Comparison of ENCODE assay signal across 25 mouse cellular contexts in genomic region chr2:131088581-131088980, GRCm38 (mm10). TPM values are rescaled to one million over a fixed set of nuclear protein-coding genes. Genes with fewer than 3 reads are reported as not detected.
A peak's percentile ranks its signal among the peaks of the same experiment; 100 is the strongest.
DNase-seq lines count a peak whose midpoint lies in the region; ATAC-seq and TF ChIP-seq lines count a peak whose summit lies in the region.
"Had no signal": no experiment of that assay in that cellular context is flagged by ENCODE, and none has a peak within 500 bp of the region (broad histone marks: within the 10 kb centered on the region; RNA-seq: fewer than 3 reads in every experiment).

No protein-coding gene starts in this region.

- TF ChIP-seq CTCF in bone marrow macrophage, adult 2 months (IDR thresholded peaks at IDR 0.05; ENCODE audit: low read depth, low read length): no peak

- no peaks in the 10 kb centered on the region for H3K27me3 ChIP-seq in heart, embryonic 16.5 days (ENCODE audit: control insufficient read depth, insufficient read depth, low read length)
- no peaks in the 10 kb centered on the region for H3K27me3 ChIP-seq in lung, embryonic 15.5 days
- H3K27me3 ChIP-seq: embryonic facial prominence, embryonic 13.5 days; forebrain, embryonic 13.5 days; hindbrain, embryonic 15.5 days had no signal

- DNase-seq in heart, postnatal 25 days (ENCODE audit: low spot score): no peak
- no peak for DNase-seq in lung, postnatal 10 days
- no peak for DNase-seq in right cerebral cortex, postnatal 25 days
- DNase-seq: adrenal gland, adult 2 months; adrenal gland, postnatal 36 days; cerebellum, adult 18-20 months; cerebellum, adult 9-11 months; cerebellum, postnatal 36 days; forebrain, postnatal 0 days; heart, postnatal 10 days had no signal

- H3K4me1 ChIP-seq in heart, embryonic 16.5 days (ENCODE audit: control insufficient read depth, insufficient read depth, low read length): no peaks in the 10 kb centered on the region
- peaks cover 8% of the 10 kb centered on the region for H3K4me1 ChIP-seq in lung, embryonic 15.5 days
- peaks cover 78% of the 10 kb centered on the region for H3K4me1 ChIP-seq in bone marrow macrophage, adult 2 months (ENCODE audit: control insufficient read depth, insufficient read depth, low read length)
- H3K4me1 ChIP-seq: forebrain, embryonic 13.5 days; heart, embryonic 13.5 days; hindbrain, embryonic 15.5 days had no signal

- H3K9me3 ChIP-seq in heart, embryonic 16.5 days (replicated peaks; ENCODE audit: control insufficient read depth, low read length): no peaks in the 10 kb centered on the region
- no peaks in the 10 kb centered on the region for H3K9me3 ChIP-seq in lung, embryonic 15.5 days
- H3K9me3 ChIP-seq: embryonic facial prominence, embryonic 13.5 days; forebrain, embryonic 13.5 days; heart, embryonic 13.5 days; hindbrain, embryonic 15.5 days had no signal

- WGBS in heart, embryonic 16.5 days: 75% methylated on average over 4 of the region's 4 CpGs
- 58% methylated on average over 4 of the region's 4 CpGs for WGBS in lung, embryonic 15.5 days
- WGBS in macrophage (ENCODE audit: missing documents): 92% methylated on average over 3 of the region's 4 CpGs

- H3K9ac ChIP-seq in heart, embryonic 16.5 days (ENCODE audit: low read length): no peak overlapping the region
- no peak overlapping the region for H3K9ac ChIP-seq in lung, embryonic 15.5 days
- H3K9ac ChIP-seq: embryonic facial prominence, embryonic 13.5 days; forebrain, embryonic 13.5 days; forebrain, postnatal 0 days; heart, embryonic 13.5 days; hindbrain, embryonic 15.5 days had no signal

- no peaks in the 10 kb centered on the region for H3K36me3 ChIP-seq in heart, embryonic 16.5 days (ENCODE audit: control insufficient read depth, insufficient read depth)
- H3K36me3 ChIP-seq in lung, embryonic 15.5 days: no peaks in the 10 kb centered on the region
- H3K36me3 ChIP-seq in macrophage (ENCODE audit: inconsistent target): peaks cover 13% of the 10 kb centered on the region; the same call in 1 of the 2 replicates
- H3K36me3 ChIP-seq: embryonic facial prominence, embryonic 13.5 days; heart, embryonic 13.5 days; hindbrain, embryonic 15.5 days had no signal

- peaks cover 28% of the 10 kb centered on the region for H3K79me2 ChIP-seq in macrophage (ENCODE audit: inconsistent target)

- H3K4me3 ChIP-seq in heart, embryonic 16.5 days (ENCODE audit: low read length): no peak overlapping the region
- no peak overlapping the region for H3K4me3 ChIP-seq in lung, embryonic 15.5 days
- no peak overlapping the region for H3K4me3 ChIP-seq in bone marrow macrophage, adult 2 months (ENCODE audit: insufficient read depth, low read length)
- no peak overlapping the region for H3K4me3 ChIP-seq in macrophage (ENCODE audit: inconsistent target)
- H3K4me3 ChIP-seq: embryonic facial prominence, embryonic 13.5 days; forebrain, embryonic 13.5 days; heart, embryonic 13.5 days; hindbrain, embryonic 15.5 days had no signal

- 0 out of 2 replicates have a peak overlapping the region, but pooled peaks have one; percentile 7 for H3K27ac ChIP-seq in heart, embryonic 16.5 days (ENCODE audit: low read length)
- 0 out of 2 replicates have a peak overlapping the region, but pooled peaks have one; percentile 12 for H3K27ac ChIP-seq in lung, embryonic 15.5 days
- H3K27ac ChIP-seq in bone marrow macrophage, adult 2 months (ENCODE audit: insufficient read depth, low read depth, low read length): peak overlapping the region; percentile 96
- peak overlapping the region; percentile 100 for H3K27ac ChIP-seq in macrophage
- H3K27ac ChIP-seq: embryonic facial prominence, embryonic 13.5 days; forebrain, embryonic 13.5 days; heart, embryonic 13.5 days; hindbrain, embryonic 15.5 days had no signal

- TF ChIP-seq POLR2A in bone marrow macrophage, adult 2 months (IDR thresholded peaks at IDR 0.05; ENCODE audit: borderline replicate concordance, low read depth, low read length): no peak

- no peak for ATAC-seq in heart, embryonic 16.5 days (replicated peaks; ENCODE audit: extremely low read depth, insufficient read depth, low FRiP score)
- no peak for ATAC-seq in lung, embryonic 15.5 days (ENCODE audit: borderline replicate concordance, extremely low read depth, low FRiP score, low TSS enrichment)
- ATAC-seq: forebrain, embryonic 13.5 days; forebrain, postnatal 0 days; intestine, embryonic 16.5 days had no signal

- H3K4me2 ChIP-seq in heart, embryonic 16.5 days (ENCODE audit: low read depth, low read length): no peak overlapping the region
- no peak overlapping the region for H3K4me2 ChIP-seq in lung, embryonic 15.5 days
- H3K4me2 ChIP-seq: embryonic facial prominence, embryonic 13.5 days; forebrain, embryonic 13.5 days; heart, embryonic 13.5 days; hindbrain, embryonic 15.5 days had no signal

- intact Hi-C loops in heart, postnatal 25 days (cut with DNase I): no loop called here

RNA-seq across cellular contexts. Expression of gene Siglec1, which starts 2.0 kb away (rescaled TPM):
- polyA plus RNA-seq in heart, embryonic 16.5 days (2015; fragmentation: Nextera tagmentation; extraction: Ambion mirVana): 0.46 and 0.49 TPM in 2 replicates
- 1 to 10 TPM; 1.6 to 2.2 TPM for total RNA-seq in heart, postnatal 25 days (2021)
- 0.44 and 0.47 TPM in 2 replicates for polyA plus RNA-seq in lung, embryonic 15.5 days (2015; fragmentation: Nextera tagmentation; extraction: Ambion mirVana)
- 164 and 219 TPM in 2 replicates for polyA plus RNA-seq in bone marrow macrophage, adult 2 months (2012; ENCODE audit: insufficient read depth, insufficient read length, missing spikeins)
- total RNA-seq in macrophage (2018; cell fraction: chromatin; rRNA removed): 100 to 1,000 TPM in 19 of 26 experiments, 10 to 100 TPM in 7; 15.9 to 534 (median 152) TPM
- total RNA-seq in macrophage (2018; cell fraction: cytosol; rRNA removed): 100 to 1,000 TPM in 12 of 26 experiments, 10 to 100 TPM in 14; 43.7 to 224 (median 98.7) TPM
- 100 to 1,000 TPM in 23 of 26 experiments, 10 to 100 TPM in 3; 41.8 to 676 (median 240) TPM for total RNA-seq in macrophage (2018; cell fraction: nucleus; rRNA removed)
- 63.7 to 152 TPM (median 102 TPM) in 3 replicates for polyA plus RNA-seq in macrophage (2018)
- total RNA-seq: hematopoietic stem cell, adult 5-6 weeks had no signal

RNA-seq across cellular contexts. Expression of gene Adam33, which starts 25.0 kb away (rescaled TPM):
- polyA plus RNA-seq in heart, embryonic 16.5 days (2015; fragmentation: Nextera tagmentation; extraction: Ambion mirVana): 16.9 and 17.3 TPM in 2 replicates
- total RNA-seq in heart, postnatal 25 days (2021): 1 to 10 TPM in 1 of 2 experiments, under 1 TPM in 1; 0.99 to 2.3 TPM
- polyA plus RNA-seq in lung, embryonic 15.5 days (2015; fragmentation: Nextera tagmentation; extraction: Ambion mirVana): 4.0 and 8.1 TPM in 2 replicates
- polyA plus RNA-seq in bone marrow macrophage, adult 2 months (2012; ENCODE audit: insufficient read depth, insufficient read length, missing spikeins): 12.8 and 13.6 TPM in 2 replicates
- total RNA-seq in macrophage (2018; cell fraction: chromatin; rRNA removed): 100 to 1,000 TPM in 24 of 26 experiments, 10 to 100 TPM in 2; 65.5 to 328 (median 214) TPM
- 10 to 100 TPM in 4 of 26 experiments, 1 to 10 TPM in 22; 2.0 to 13.6 (median 4.9) TPM for total RNA-seq in macrophage (2018; cell fraction: cytosol; rRNA removed)
- 100 to 1,000 TPM in 16 of 26 experiments, 10 to 100 TPM in 10; 30.0 to 258 (median 124) TPM for total RNA-seq in macrophage (2018; cell fraction: nucleus; rRNA removed)
- 5.1 to 26.4 TPM (median 5.5 TPM) in 3 replicates for polyA plus RNA-seq in macrophage (2018)
- total RNA-seq: hematopoietic stem cell, adult 5-6 weeks had no signal

RNA-seq across cellular contexts. Expression of gene Hspa12b, which starts 38.5 kb away (rescaled TPM):
- polyA plus RNA-seq in heart, embryonic 16.5 days (2015; fragmentation: Nextera tagmentation; extraction: Ambion mirVana): 11.6 and 12.8 TPM in 2 replicates
- total RNA-seq in heart, postnatal 25 days (2021): 10 to 100 TPM; 32.5 to 43.1 TPM
- 15.0 and 16.5 TPM in 2 replicates for polyA plus RNA-seq in lung, embryonic 15.5 days (2015; fragmentation: Nextera tagmentation; extraction: Ambion mirVana)
- polyA plus RNA-seq in bone marrow macrophage, adult 2 months (2012; ENCODE audit: insufficient read depth, insufficient read length, missing spikeins): not detected in 2 replicates
- total RNA-seq in macrophage (2018; cell fraction: chromatin; rRNA removed): 1 to 10 TPM in 2 of 26 experiments, under 1 TPM in 12, not detected in 12; 0.20 to 1.5 (median 0.37) TPM
- total RNA-seq in macrophage (2018; cell fraction: cytosol; rRNA removed): under 1 TPM in 16 of 26 experiments, not detected in 10; 0.03 to 0.15 (median 0.06) TPM
- under 1 TPM in 7 of 26 experiments, not detected in 19; 0.11 to 0.78 (median 0.26) TPM for total RNA-seq in macrophage (2018; cell fraction: nucleus; rRNA removed)
- 0.06 to 0.17 TPM in 2 of 3 replicates, not detected in the other for polyA plus RNA-seq in macrophage (2018)

RNA-seq across cellular contexts. Expression of gene Gm11037, which starts 44.7 kb away (rescaled TPM):
- not detected in 2 replicates for polyA plus RNA-seq in heart, embryonic 16.5 days (2015; fragmentation: Nextera tagmentation; extraction: Ambion mirVana)
- total RNA-seq in heart, postnatal 25 days (2021): not detected
- polyA plus RNA-seq in lung, embryonic 15.5 days (2015; fragmentation: Nextera tagmentation; extraction: Ambion mirVana): not detected in 2 replicates
- polyA plus RNA-seq in bone marrow macrophage, adult 2 months (2012; ENCODE audit: insufficient read depth, insufficient read length, missing spikeins): not detected in 2 replicates
- not detected for total RNA-seq in macrophage (2018; cell fraction: chromatin; rRNA removed)
- not detected for total RNA-seq in macrophage (2018; cell fraction: cytosol; rRNA removed)
- not detected for total RNA-seq in macrophage (2018; cell fraction: nucleus; rRNA removed)
- polyA plus RNA-seq in macrophage (2018): not detected in 3 replicates
- total RNA-seq: adrenal gland, adult 2 months; adrenal gland, postnatal 36 days; ES-E14; forebrain, postnatal 0 days; gastrocnemius, adult 8-10 months; gastrocnemius, postnatal 4 days; heart, adult 8-10 months; heart, postnatal 10 days; hematopoietic stem cell, adult 5-6 weeks had no signal
- polyA plus RNA-seq: adrenal gland, adult 2 months; brain, embryonic 14.5 days; embryonic facial prominence, embryonic 13.5 days; forebrain, embryonic 13.5 days; forebrain, postnatal 0 days; heart, embryonic 13.5 days; hindbrain, embryonic 15.5 days; intestine, embryonic 16.5 days had no signal

RNA-seq across cellular contexts. Expression of gene Gfra4, which starts 45.7 kb away (rescaled TPM):
- 1.8 and 3.0 TPM in 2 replicates for polyA plus RNA-seq in heart, embryonic 16.5 days (2015; fragmentation: Nextera tagmentation; extraction: Ambion mirVana)
- total RNA-seq in heart, postnatal 25 days (2021): 1 to 10 TPM; 6.6 to 7.0 TPM
- 12.5 and 12.9 TPM in 2 replicates for polyA plus RNA-seq in lung, embryonic 15.5 days (2015; fragmentation: Nextera tagmentation; extraction: Ambion mirVana)
- polyA plus RNA-seq in bone marrow macrophage, adult 2 months (2012; ENCODE audit: insufficient read depth, insufficient read length, missing spikeins): 0.96 and 1.5 TPM in 2 replicates
- 1 to 10 TPM in 6 of 26 experiments, under 1 TPM in 6, not detected in 14; 0.49 to 4.6 (median 1.0) TPM for total RNA-seq in macrophage (2018; cell fraction: chromatin; rRNA removed)
- 1 to 10 TPM in 13 of 26 experiments, under 1 TPM in 13; 0.12 to 3.4 (median 1.1) TPM for total RNA-seq in macrophage (2018; cell fraction: cytosol; rRNA removed)
- 1 to 10 TPM in 7 of 26 experiments, under 1 TPM in 11, not detected in 8; 0.34 to 9.5 (median 0.81) TPM for total RNA-seq in macrophage (2018; cell fraction: nucleus; rRNA removed)
- polyA plus RNA-seq in macrophage (2018): 1.2 to 7.8 TPM (median 2.4 TPM) in 3 replicates
- total RNA-seq: hematopoietic stem cell, adult 5-6 weeks had no signal

Comparison
In these comparisons a context has a peak if more than half of its experiments do, and no peak if none do; other contexts are left out.
1. H3K27ac ChIP-seq: peak in every context shown above with its lines; median percentile 100 in macrophage; 96 in bone marrow macrophage, adult 2 months; 12 in lung, embryonic 15.5 days; 7 in heart, embryonic 16.5 days.
2. RNA of gene Siglec1, which starts 2.0 kb away (polyA plus RNA-seq): 164 to 219 TPM in bone marrow macrophage, adult 2 months and 63.7 to 152 TPM in macrophage; 0.44 to 0.47 TPM in lung, embryonic 15.5 days and 0.46 to 0.49 TPM in heart, embryonic 16.5 days; every median in the first group is over 10 times any median in the second.
3. RNA of gene Hspa12b, which starts 38.5 kb away (polyA plus RNA-seq): 15.0 to 16.5 TPM in lung, embryonic 15.5 days and 11.6 to 12.8 TPM in heart, embryonic 16.5 days; 0.06 to 0.17 TPM in macrophage and not detected in bone marrow macrophage, adult 2 months; every median in the first group is over 10 times any median in the second.